Mouse (Mus musculus): ENCODE measurements around the gene Abcf2.
A peak's percentile ranks its signal among the peaks of the same experiment; 100 is the strongest.

GRCm38 (mm10) chr5:24530042-24530689, 47.1 kb downstream of the Abcf2 start:
- peak; percentile 100 for TF ChIP-seq CTCF (IDR thresholded peaks at IDR 0.05; ENCODE audit: extremely low read depth, insufficient read depth, low read length)
- no peak for TF ChIP-seq POLR2A (IDR thresholded peaks at IDR 0.05; ENCODE audit: extremely low read depth, insufficient read depth, low read length)

Measured in cortical plate, adult 2 months (tissue).